8 mouse cellular contexts compared by ENCODE assay signal in the genomic region with DNA sequence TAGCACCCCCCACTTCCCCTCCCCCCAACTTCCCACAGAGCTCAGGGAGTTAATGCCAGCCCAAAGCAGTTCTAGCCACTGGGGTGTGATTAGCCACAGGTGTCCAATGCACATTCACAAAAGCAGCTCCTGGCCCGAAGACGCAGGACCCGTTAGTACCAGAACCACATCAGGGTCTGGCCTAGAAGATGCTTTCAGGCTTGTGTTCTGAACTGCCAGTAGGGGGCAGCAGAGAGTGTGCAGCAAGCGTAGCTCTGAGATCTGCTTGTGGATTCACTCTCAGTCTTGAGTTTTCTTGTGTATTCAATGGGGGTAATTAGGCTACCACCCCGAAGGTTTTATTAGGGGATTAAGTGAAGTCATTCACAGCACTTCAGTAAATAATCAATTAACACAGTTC. TPM values are rescaled to one million over a fixed set of nuclear protein-coding genes. Genes with fewer than 3 reads are reported as not detected.
DNase-seq lines count a peak whose midpoint lies in the region; ATAC-seq and TF ChIP-seq lines count a peak whose summit lies in the region.

No protein-coding gene starts in this region.

- H3K4me1 ChIP-seq in kidney, embryonic 16.5 days (ENCODE audit: insufficient read depth, low read length), result peaks cover 7% of the 10 kb centered on the region
- peaks cover 5% of the 10 kb centered on the region for H3K4me1 ChIP-seq in ES-Bruce4 (ENCODE audit: control insufficient read depth, insufficient read depth, low read length)
- no peaks in the 10 kb centered on the region for H3K4me1 ChIP-seq in embryonic facial prominence, embryonic 14.5 days (ENCODE audit: control insufficient read depth, insufficient read depth, low read length)
- no peaks in the 10 kb centered on the region for H3K4me1 ChIP-seq in limb, embryonic 14.5 days (ENCODE audit: control insufficient read depth, insufficient read depth, low read length)

- no peak overlapping the region for H3K4me3 ChIP-seq in kidney, embryonic 16.5 days (ENCODE audit: low read length)
- H3K4me3 ChIP-seq in ES-Bruce4 (ENCODE audit: low read depth, low read length), result no peak overlapping the region
- no peak overlapping the region for H3K4me3 ChIP-seq in embryonic facial prominence, embryonic 14.5 days (ENCODE audit: low read depth, low read length)
- H3K4me3 ChIP-seq in limb, embryonic 14.5 days (replicated peaks; ENCODE audit: low read length), result no peak overlapping the region

- TF ChIP-seq POLR2A in ES-Bruce4 (IDR thresholded peaks at IDR 0.05; ENCODE audit: insufficient read depth, low read length), result no peak
- no peak for TF ChIP-seq POLR2A in limb, embryonic 14.5 days (IDR thresholded peaks at IDR 0.05; ENCODE audit: borderline replicate concordance, extremely low read depth, insufficient read depth, insufficient read length)

- no peaks in the 10 kb centered on the region for H3K36me3 ChIP-seq in kidney, embryonic 16.5 days (ENCODE audit: insufficient read depth, low read length)
- no peaks in the 10 kb centered on the region for H3K36me3 ChIP-seq in ES-Bruce4 (ENCODE audit: control insufficient read depth, insufficient read depth, low read length, poor library complexity, severe bottlenecking)
- H3K36me3 ChIP-seq in embryonic facial prominence, embryonic 14.5 days (ENCODE audit: control insufficient read depth, insufficient read depth, low read length), result no peaks in the 10 kb centered on the region
- no peaks in the 10 kb centered on the region for H3K36me3 ChIP-seq in limb, embryonic 14.5 days (ENCODE audit: control insufficient read depth, insufficient read depth, low read length)

- ATAC-seq in kidney, embryonic 16.5 days (ENCODE audit: low FRiP score, low TSS enrichment), result no peak
- ATAC-seq in embryonic facial prominence, embryonic 14.5 days (ENCODE audit: low read depth), result no peak
- no peak for ATAC-seq in limb, embryonic 14.5 days (ENCODE audit: low FRiP score, low read depth)

- no peak for TF ChIP-seq EP300 in ES-Bruce4 (IDR thresholded peaks at IDR 0.05; ENCODE audit: insufficient read depth, low read depth, low read length)

- no peaks in the 10 kb centered on the region for H3K27me3 ChIP-seq in kidney, embryonic 16.5 days (ENCODE audit: insufficient read depth, low read length)
- H3K27me3 ChIP-seq in ES-Bruce4 (ENCODE audit: control insufficient read depth, insufficient read depth, low read length, poor library complexity, severe bottlenecking), result no peaks in the 10 kb centered on the region
- H3K27me3 ChIP-seq in embryonic facial prominence, embryonic 14.5 days (replicated peaks; ENCODE audit: control insufficient read depth, insufficient read depth, low read length), result no peaks in the 10 kb centered on the region
- H3K27me3 ChIP-seq in limb, embryonic 14.5 days (ENCODE audit: control insufficient read depth, insufficient read depth, low read length), result no peaks in the 10 kb centered on the region

- H3K9me3 ChIP-seq in kidney, embryonic 16.5 days (ENCODE audit: low read length), result no peaks in the 10 kb centered on the region
- no peaks in the 10 kb centered on the region for H3K9me3 ChIP-seq in ES-Bruce4 (replicated peaks; ENCODE audit: control insufficient read depth, insufficient read depth, low read length, poor library complexity, severe bottlenecking)
- H3K9me3 ChIP-seq in embryonic facial prominence, embryonic 14.5 days (ENCODE audit: control insufficient read depth, low read length), result no peaks in the 10 kb centered on the region
- H3K9me3 ChIP-seq in limb, embryonic 14.5 days (ENCODE audit: control insufficient read depth, low read length), result no peaks in the 10 kb centered on the region

- peak; percentile 25 for DNase-seq in kidney, adult 9 months
- peak; percentile 49 to 78 for DNase-seq in adrenal gland, postnatal 36 days
- peak; percentile 76 for DNase-seq in embryonic facial prominence, embryonic 14.5 days (ENCODE audit: low spot score)
- DNase-seq in limb, embryonic 14.5 days (ENCODE audit: low spot score), result peak; percentile 64
- DNase-seq in retina, postnatal 7 days (ENCODE audit: low read depth, low spot score), result peak; percentile 58
- DNase-seq in frontal cortex, postnatal 25 days (ENCODE audit: low spot score in 2 of 2), result no peak

- H3K9ac ChIP-seq in kidney, embryonic 16.5 days (replicated peaks; ENCODE audit: low read length), result no peak overlapping the region
- no peak overlapping the region for H3K9ac ChIP-seq in ES-Bruce4 (ENCODE audit: low read depth, poor library complexity, severe bottlenecking)
- H3K9ac ChIP-seq in embryonic facial prominence, embryonic 14.5 days (ENCODE audit: low read depth, low read length), result no peak overlapping the region
- H3K9ac ChIP-seq in limb, embryonic 14.5 days (ENCODE audit: low read depth, low read length, severe bottlenecking), result no peak overlapping the region

- TF ChIP-seq CTCF in ES-Bruce4 (IDR thresholded peaks at IDR 0.05; ENCODE audit: low read depth, low read length), result peak; percentile 94

- WGBS in kidney, embryonic 16.5 days, result 10% methylated on average over 5 of the region's 5 CpGs
- 29% methylated on average over 5 of the region's 5 CpGs for WGBS in embryonic facial prominence, embryonic 14.5 days
- 13% methylated on average over 5 of the region's 5 CpGs for WGBS in limb, embryonic 14.5 days

- no peak overlapping the region for H3K4me2 ChIP-seq in kidney, embryonic 16.5 days (replicated peaks; ENCODE audit: low read depth, low read length)
- H3K4me2 ChIP-seq in embryonic facial prominence, embryonic 14.5 days (ENCODE audit: low read depth, low read length), result no peak overlapping the region
- H3K4me2 ChIP-seq in limb, embryonic 14.5 days (replicated peaks; ENCODE audit: low read depth, low read length, severe bottlenecking), result no peak overlapping the region

- H3K27ac ChIP-seq in kidney, embryonic 16.5 days (ENCODE audit: low read length), result no peak overlapping the region
- H3K27ac ChIP-seq in ES-Bruce4 (ENCODE audit: insufficient read depth, low read length), result no peak overlapping the region
- H3K27ac ChIP-seq in embryonic facial prominence, embryonic 14.5 days (replicated peaks; ENCODE audit: low read depth, low read length), result no peak overlapping the region
- H3K27ac ChIP-seq in limb, embryonic 14.5 days (replicated peaks; ENCODE audit: low read depth, low read length), result no peak overlapping the region

RNA-seq across cellular contexts. Expression of a gene that starts 42.6 kb away (rescaled TPM):
- polyA plus RNA-seq in kidney, embryonic 16.5 days (2015; fragmentation: Nextera tagmentation; extraction: Ambion mirVana), result 21.0 and 21.9 TPM in 2 replicates
- 10.1 and 11.3 TPM in 2 replicates for polyA plus RNA-seq in ES-Bruce4 (2011; ENCODE audit: insufficient read depth, insufficient read length, low read depth, missing spikeins)
- total RNA-seq in adrenal gland, postnatal 36 days (2021), result 10 to 100 TPM; 29.2 to 74.8 TPM
- 13.3 and 13.5 TPM in 2 replicates for polyA plus RNA-seq in embryonic facial prominence, embryonic 14.5 days (2014; fragmentation: Nextera tagmentation; extraction: Ambion mirVana)
- 12.8 and 16.3 TPM in 2 replicates for polyA plus RNA-seq in limb, embryonic 14.5 days (2012; rRNA removed)
- polyA plus RNA-seq in limb, embryonic 14.5 days (2014; fragmentation: Nextera tagmentation; extraction: Ambion mirVana), result 10.4 and 11.2 TPM in 2 replicates

Comparison
In these comparisons a context has a peak if more than half of its experiments do, and no peak if none do; other contexts are left out.
1. DNase-seq: peak in kidney, adult 9 months (single experiment), adrenal gland, postnatal 36 days (2 of 2), embryonic facial prominence, embryonic 14.5 days (single experiment), limb, embryonic 14.5 days (single experiment) and retina, postnatal 7 days (single experiment); none in frontal cortex, postnatal 25 days (0 of 2).